Mouse (Mus musculus): ENCODE results near the gene Mecom.

DNA sequence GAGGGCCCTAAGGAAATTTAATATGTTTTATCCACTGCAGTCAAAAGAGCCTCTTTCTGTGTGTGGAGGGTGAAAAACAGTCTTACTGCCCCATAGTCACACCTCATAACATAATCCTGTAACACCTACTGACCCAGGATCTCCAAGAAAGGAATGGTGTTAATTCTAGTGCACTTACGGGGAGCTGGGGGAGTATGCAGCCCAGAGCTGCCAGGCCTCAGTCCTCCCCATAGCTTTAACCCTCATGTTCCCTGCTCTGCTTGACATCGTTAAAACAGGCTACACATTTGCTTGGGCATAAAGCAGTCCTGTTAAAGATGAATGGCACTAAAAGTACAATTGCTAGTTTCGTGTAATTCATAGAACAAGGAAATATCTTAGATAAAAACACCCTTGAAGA, 335.0 kb downstream of the Mecom start:
- no peak for TF ChIP-seq GATA1 (IDR thresholded peaks at IDR 0.05; ENCODE audit: borderline replicate concordance, low read length)
- no peak for TF ChIP-seq FLI1 (IDR thresholded peaks at IDR 0.05; ENCODE audit: low read length)
